Mouse (Mus musculus): ENCODE measurements around the gene Cwf19l1.

GRCm38 (mm10) chr19:44176741-44177140 is 41.1 kb upstream of the Cwf19l1 start:
- TF ChIP-seq CTCF (IDR thresholded peaks at IDR 0.05; ENCODE audit: low read depth) (no peak), EP300 (IDR thresholded peaks at IDR 0.05; ENCODE audit: low read depth) (no peak)
